Mouse (Mus musculus): ENCODE measurements around the gene Csmd2.

DNA sequence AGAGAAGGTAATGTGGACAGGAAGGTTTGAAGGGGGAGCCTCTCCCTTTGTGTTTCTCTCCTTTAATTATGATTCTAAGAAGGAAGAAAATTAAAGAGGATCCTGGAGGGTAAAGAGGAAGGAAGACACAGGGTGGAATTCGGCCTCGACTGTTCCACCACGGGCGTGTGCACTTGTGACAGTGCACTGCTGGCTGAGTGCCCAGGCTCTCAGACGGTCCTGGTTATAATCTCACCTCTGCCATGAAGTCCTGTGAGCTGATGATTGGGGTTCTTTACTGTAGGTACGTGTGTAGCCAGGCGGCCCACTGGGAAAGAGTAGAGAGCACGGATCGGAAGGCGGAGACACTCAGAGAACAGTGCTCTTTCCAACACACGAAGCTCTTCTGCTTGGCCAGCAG, 285.5 kb downstream of the Csmd2 start:
- TF ChIP-seq POLR2A (IDR thresholded peaks at IDR 0.05; ENCODE audit: low read depth, low read length) (no peak), CTCF (conservative IDR thresholded peaks at IDR 0.05; ENCODE audit: insufficient read depth, insufficient read length, low read depth, low read length) (no peak)
